Mouse (Mus musculus) stomach, postnatal 0 days (tissue): ENCODE measurements around the gene Vps50. TPM values are rescaled to one million over a fixed set of nuclear protein-coding genes. Genes with fewer than 3 reads are reported as not detected.
"Not testable (repeated sequence)": the region's sequence is repeated elsewhere in the genome, so short reads cannot be mapped to it uniquely, and the experiment has no call there.

ENCODE experiments used
- ATAC-seq: fragments of 200-750 bp; cut with Nextera tagmentation; 2 replicates; pipeline ENCODE4 v1.8.0; 2017; ENCODE audit not compliant: low FRiP score, low TSS enrichment
- DNase-seq: peaks from one replicate; pipeline ENCODE4 v3.0.0-alpha.2; 2016; ENCODE audit warnings: low spot score
- H3K27ac ChIP-seq: fragments of 300-500 bp; sonication (generic); replicated peaks from 2 replicates; pipeline ENCODE4 v1.5.1; 2014; ENCODE audit warnings: mild to moderate bottlenecking, control low read depth
- H3K27me3 ChIP-seq: fragments of 300-500 bp; sonication (generic); 2 replicates; pipeline ENCODE4 v1.6.1; 2014; ENCODE audit warnings: low read length; ENCODE audit not compliant: control insufficient read depth, insufficient read depth
- H3K36me3 ChIP-seq: fragments of 300-500 bp; sonication (generic); 2 replicates; pipeline ENCODE4 v1.6.1; 2014; ENCODE audit warnings: low read length, mixed read lengths; ENCODE audit not compliant: control insufficient read depth, insufficient read depth
- H3K4me1 ChIP-seq: fragments of 300-500 bp; sonication (generic); replicated peaks from 2 replicates; pipeline ENCODE4 v1.6.1; 2014; ENCODE audit warnings: antibody characterized with exemption; ENCODE audit not compliant: control insufficient read depth, insufficient read depth
- H3K4me2 ChIP-seq: fragments of 300-500 bp; sonication (generic); replicated peaks from 2 replicates; pipeline ENCODE4 v1.6.1; 2014; ENCODE audit warnings: low read depth, mild to moderate bottlenecking, control low read depth, moderate library complexity
- H3K4me3 ChIP-seq: fragments of 300-500 bp; sonication (generic); 2 replicates; pipeline ENCODE4 v1.5.1; 2014; ENCODE audit warnings: low read depth, low read length, control low read depth
- H3K9ac ChIP-seq: fragments of 300-500 bp; sonication (generic); 2 replicates; pipeline ENCODE4 v1.6.1; 2014; ENCODE audit warnings: mild to moderate bottlenecking, low read length, control low read depth, mixed read lengths
- H3K9me3 ChIP-seq: fragments of 300-500 bp; sonication (generic); 2 replicates; pipeline ENCODE4 v1.6.1; 2016; ENCODE audit warnings: low read length; ENCODE audit not compliant: control insufficient read depth
- CTCF ChIP-seq: IDR thresholded peaks from 2 replicates; pipeline ENCODE4 v1.5.1; 2016; ENCODE audit warnings: antibody characterized with exemption, low read depth, mild to moderate bottlenecking, moderate library complexity
- EP300 ChIP-seq: optimal IDR thresholded peaks from 2 replicates; pipeline ENCODE3; 2016; ENCODE audit warnings: antibody characterized with exemption
- WGBS: fragments of 180-500 bp; shearing (Covaris S2); extraction: QIAGEN DNeasy Blood & Tissue Kit; methylation state at CpG from one replicate; pipeline ENCODE4 v1.1.7; 2014; 5-methylcytosine and 5-hydroxymethylcytosine counted together
- polyA plus RNA-seq: library from polyadenylated mRNA; unstranded; fragments of >200 nt; fragmentation: Nextera tagmentation; extraction: Ambion mirVana; gene quantifications from 2 replicates; pipeline ENCODE4 v1.2.1, GENCODE M21; 2015

Vps50 gene
- polyA plus RNA-seq, 1 experiment from 2014 or later, result 14.4 TPM

DNA sequence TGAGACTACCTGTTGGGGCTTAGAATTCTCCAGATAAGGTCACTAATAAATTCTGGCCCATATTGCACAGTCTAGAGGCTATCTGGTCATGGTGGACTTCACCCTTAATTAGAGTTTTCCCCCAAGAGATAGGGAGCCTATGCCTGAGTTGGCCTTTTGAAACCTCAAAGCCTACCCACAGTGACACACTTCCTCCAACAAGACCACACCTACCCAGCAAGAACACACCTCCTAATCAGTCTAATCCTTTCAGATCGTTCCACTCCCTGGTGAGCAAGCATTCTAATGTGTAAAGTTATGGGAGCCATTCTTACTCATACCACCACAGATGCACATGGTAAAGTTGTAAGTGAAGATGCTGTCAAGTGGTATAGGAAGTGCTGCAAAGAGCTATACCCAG is 37.9 kb downstream of the Vps50 start:
- no peak overlapping the region for H3K9ac ChIP-seq
- H3K27me3 ChIP-seq, result no peaks in the 10 kb centered on the region
- TF ChIP-seq EP300, result no peak
- TF ChIP-seq CTCF, result no peak
- no peaks in the 10 kb centered on the region for H3K9me3 ChIP-seq
- 41% methylated on average over 1 of the region's 1 CpGs for WGBS
- DNase-seq (no peak), ATAC-seq (no peak)
- no peak overlapping the region for H3K27ac ChIP-seq
- no peaks in the 10 kb centered on the region for H3K4me1 ChIP-seq
- no peak overlapping the region for H3K4me2 ChIP-seq
- no peak overlapping the region for H3K4me3 ChIP-seq
- H3K36me3 ChIP-seq, result no peaks in the 10 kb centered on the region

DNA sequence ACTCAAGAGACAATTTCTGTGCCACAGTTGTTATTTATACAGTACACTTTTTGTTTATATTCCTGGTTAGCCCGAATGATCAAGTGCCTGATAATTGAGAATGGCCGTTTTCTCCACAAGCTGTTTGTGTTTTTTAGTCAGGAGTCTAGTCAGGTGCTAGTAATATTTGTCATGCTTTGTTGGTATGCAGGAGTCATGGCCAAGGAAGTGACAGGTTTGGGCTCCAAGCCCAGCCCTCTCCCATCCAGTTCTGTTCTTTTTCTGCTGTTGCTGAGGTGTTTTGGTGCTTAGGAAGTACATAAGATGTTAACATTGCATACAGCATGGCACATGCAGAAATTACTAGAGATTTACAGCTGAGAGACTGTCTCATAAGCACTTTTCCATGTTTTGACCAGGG is 41.3 kb downstream of the Vps50 start:
- ATAC-seq (no peak), DNase-seq (no peak)
- Histone ChIP-seq H3K9me3 (no peaks in the 10 kb centered on the region), H3K36me3 (no peaks in the 10 kb centered on the region), H3K4me3 (no peak overlapping the region), H3K27me3 (no peaks in the 10 kb centered on the region), H3K4me1 (no peaks in the 10 kb centered on the region), H3K9ac (no peak overlapping the region), H3K4me2 (no peak overlapping the region), H3K27ac (no peak overlapping the region)
- 66% methylated on average over 2 of the region's 2 CpGs for WGBS
- no peak for TF ChIP-seq CTCF
- no peak for TF ChIP-seq EP300

DNA sequence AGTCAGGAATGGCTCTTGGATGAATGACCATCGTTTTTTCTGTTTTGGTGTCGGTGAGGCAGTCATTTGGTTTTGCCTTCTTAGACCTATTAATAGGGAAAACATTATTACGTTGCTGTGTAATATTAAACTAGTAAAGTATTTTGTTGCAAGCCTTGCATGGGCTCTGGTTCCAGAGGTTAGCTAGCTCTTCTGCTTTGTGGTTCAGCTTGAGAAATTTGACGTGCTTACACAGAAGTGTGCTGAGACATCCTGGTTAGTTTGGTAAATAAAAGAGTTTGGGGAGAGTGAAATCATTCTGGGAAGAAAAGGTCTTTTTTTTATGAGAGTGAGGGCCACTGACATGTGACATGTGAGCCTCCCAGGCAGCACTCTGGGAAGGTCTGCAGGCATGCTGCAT is 45.7 kb downstream of the Vps50 start:
- H3K9me3 ChIP-seq, result no peaks in the 10 kb centered on the region
- DNase-seq (no peak), ATAC-seq (no peak)
- no peak for TF ChIP-seq CTCF
- no peak for TF ChIP-seq EP300
- no peak overlapping the region for H3K4me3 ChIP-seq
- no peaks in the 10 kb centered on the region for H3K27me3 ChIP-seq
- H3K4me2 ChIP-seq, result no peak overlapping the region
- no peak overlapping the region for H3K27ac ChIP-seq
- 83% methylated on average over 4 of the region's 4 CpGs for WGBS
- H3K36me3 ChIP-seq, result peaks cover 3% of the 10 kb centered on the region; the same call in 1 of the 2 replicates
- H3K4me1 ChIP-seq, result no peaks in the 10 kb centered on the region
- no peak overlapping the region for H3K9ac ChIP-seq

DNA sequence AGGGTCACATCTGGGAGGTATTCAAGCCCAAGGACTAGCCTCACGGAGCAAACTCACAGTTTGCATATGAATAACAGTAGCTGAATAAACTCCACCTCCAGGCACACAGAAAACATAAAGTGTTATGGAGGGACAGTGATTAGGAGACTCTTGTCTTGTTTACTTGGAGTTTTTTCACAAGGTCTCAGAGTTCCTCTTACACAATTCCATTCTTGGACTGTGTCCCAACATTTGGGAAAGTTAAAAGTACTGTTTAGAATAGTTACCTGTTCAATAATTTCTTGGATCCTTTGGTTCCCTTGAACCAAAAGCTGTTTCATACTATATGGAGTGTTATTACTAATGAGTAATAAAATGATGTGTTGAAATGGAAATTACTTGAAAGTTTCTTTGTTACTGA is 46.8 kb downstream of the Vps50 start:
- no peaks in the 10 kb centered on the region for H3K27me3 ChIP-seq
- no peaks in the 10 kb centered on the region for H3K9me3 ChIP-seq
- no peak for TF ChIP-seq CTCF
- TF ChIP-seq EP300, result no peak
- no peak overlapping the region for H3K4me3 ChIP-seq
- H3K9ac ChIP-seq, result no peak overlapping the region
- no peaks in the 10 kb centered on the region for H3K4me1 ChIP-seq
- H3K27ac ChIP-seq, result no peak overlapping the region
- DNase-seq (no peak), ATAC-seq (no peak)
- WGBS, result 71% methylated on average over 1 of the region's 1 CpGs
- peaks cover 3% of the 10 kb centered on the region; the same call in 1 of the 2 replicates for H3K36me3 ChIP-seq
- no peak overlapping the region for H3K4me2 ChIP-seq

DNA sequence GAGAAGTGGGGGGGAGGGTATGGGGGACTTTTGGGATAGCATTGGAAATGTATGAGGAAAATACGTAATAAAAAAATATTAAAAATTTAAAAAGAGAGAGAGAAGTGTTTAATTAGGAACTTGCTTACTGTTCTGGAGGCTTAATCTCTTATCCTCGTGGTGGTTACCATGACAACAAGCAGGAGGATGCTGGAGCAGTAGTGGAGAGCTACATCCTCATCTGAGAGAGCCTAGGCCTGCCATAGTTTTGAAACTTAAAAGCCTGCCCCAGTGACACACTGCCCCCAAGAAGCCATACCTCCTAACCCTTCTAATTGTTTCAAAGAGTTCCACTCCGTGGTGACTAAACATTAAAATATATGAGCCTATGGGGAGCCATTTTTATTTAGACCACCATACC is 50.8 kb downstream of the Vps50 start:
- WGBS, result 76% methylated on average over 3 of the region's 3 CpGs
- H3K4me3 ChIP-seq, result no peak overlapping the region

DNA sequence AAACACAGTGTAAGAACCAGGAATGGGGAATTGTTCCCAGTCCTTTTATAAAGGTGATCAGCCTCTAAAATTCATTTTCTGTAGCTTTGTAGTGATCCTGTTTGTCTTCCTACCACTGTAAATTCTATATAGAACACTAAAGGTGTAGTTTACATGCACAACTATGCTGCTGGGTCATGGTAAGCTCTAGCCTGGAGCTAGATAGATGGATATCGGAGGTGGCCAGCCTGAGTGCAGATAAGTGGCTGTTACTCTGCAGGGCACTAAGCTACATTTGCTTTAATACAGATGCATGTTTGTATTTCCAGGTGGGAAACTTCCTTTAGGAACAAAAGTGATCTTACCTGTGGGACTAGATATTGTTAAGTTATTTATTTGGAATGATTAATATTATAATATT is 51.8 kb downstream of the Vps50 start:
- peaks cover 3% of the 10 kb centered on the region; the same call in 1 of the 2 replicates for H3K36me3 ChIP-seq
- 96% methylated on average over 1 of the region's 1 CpGs for WGBS
- no peaks in the 10 kb centered on the region for H3K27me3 ChIP-seq
- no peak overlapping the region for H3K9ac ChIP-seq
- TF ChIP-seq EP300 (no peak), CTCF (no peak)
- no peak overlapping the region for H3K4me3 ChIP-seq
- no peaks in the 10 kb centered on the region for H3K4me1 ChIP-seq
- ATAC-seq (no peak), DNase-seq (no peak)
- no peak overlapping the region for H3K4me2 ChIP-seq
- no peak overlapping the region for H3K27ac ChIP-seq
- no peaks in the 10 kb centered on the region for H3K9me3 ChIP-seq

More for the DNA sequence above, 50.8 kb downstream of the Vps50 start:
- Histone ChIP-seq H3K27ac (no peak overlapping the region), H3K9me3 (no peaks in the 10 kb centered on the region), H3K36me3 (peaks cover 3% of the 10 kb centered on the region; the same call in 1 of the 2 replicates), H3K27me3 (no peaks in the 10 kb centered on the region), H3K4me2 (no peak overlapping the region), H3K4me1 (no peaks in the 10 kb centered on the region), H3K9ac (no peak overlapping the region)
- ATAC-seq (no peak), DNase-seq (no peak)
- TF ChIP-seq EP300 (no peak), CTCF (no peak)

DNA sequence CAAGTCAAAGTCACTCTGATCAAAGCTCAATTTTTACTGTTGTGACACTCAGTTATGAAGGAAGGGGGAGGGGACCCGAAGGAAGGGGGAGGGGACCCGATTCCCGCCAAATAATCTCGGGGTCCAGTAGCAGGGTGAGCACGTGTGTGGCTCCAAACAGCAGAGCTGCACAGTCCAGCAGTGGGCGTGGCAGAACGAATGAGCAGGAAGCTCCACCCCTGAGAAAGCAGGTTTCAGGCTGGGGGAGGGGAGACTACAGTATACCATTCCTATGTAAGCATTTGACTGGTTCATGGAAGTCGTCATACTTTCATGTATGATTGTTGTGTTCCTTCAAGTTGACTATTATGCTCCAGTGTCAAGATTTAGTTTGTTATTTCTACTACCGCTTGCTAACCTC is 54.5 kb downstream of the Vps50 start:
- H3K9me3 ChIP-seq, H3K4me2 ChIP-seq, H3K36me3 ChIP-seq, ATAC-seq, DNase-seq, H3K27ac ChIP-seq, H3K27me3 ChIP-seq, H3K4me3 ChIP-seq, H3K9ac ChIP-seq, H3K4me1 ChIP-seq: not testable (repeated sequence)
- WGBS, result 85% methylated on average over 9 of the region's 9 CpGs
